Mouse (Mus musculus) midbrain, embryonic 14.5 days (tissue): ENCODE data around the gene Mvb12a. TPM values are rescaled to one million over a fixed set of nuclear protein-coding genes. Genes with fewer than 3 reads are reported as not detected.

Experiments used
- ATAC-seq: fragments of 200-750 bp; cut with Nextera tagmentation; 2 replicates; pipeline ENCODE4 v1.8.0; 2017; ENCODE audit warnings: moderate number of reproducible peaks, moderate library complexity; ENCODE audit not compliant: low FRiP score, low TSS enrichment
- DNase-seq: peaks from one replicate; pipeline ENCODE4 v3.0.0-alpha.2; 2015
- H3K27ac ChIP-seq: fragments of 300-500 bp; sonication (generic); replicated peaks from 2 replicates; pipeline ENCODE4 v1.5.1; 2014; ENCODE audit warnings: mild to moderate bottlenecking, low read depth, low read length, moderate library complexity
- H3K27me3 ChIP-seq: fragments of 300-500 bp; sonication (generic); 2 replicates; pipeline ENCODE4 v1.6.1; 2014; ENCODE audit warnings: low read length, control low read depth, mixed read lengths; ENCODE audit not compliant: control insufficient read depth, insufficient read depth
- H3K36me3 ChIP-seq: fragments of 300-500 bp; sonication (generic); 2 replicates; pipeline ENCODE4 v1.6.1; 2014; ENCODE audit warnings: low read length, control low read depth; ENCODE audit not compliant: control insufficient read depth, insufficient read depth
- H3K4me1 ChIP-seq: fragments of 300-500 bp; sonication (generic); 2 replicates; pipeline ENCODE4 v1.6.1; 2014; ENCODE audit warnings: mild to moderate bottlenecking, antibody characterized with exemption, low read length, control low read depth; ENCODE audit not compliant: control insufficient read depth, insufficient read depth
- H3K4me2 ChIP-seq: fragments of 300-500 bp; sonication (generic); 2 replicates; pipeline ENCODE4 v1.6.1; 2014; ENCODE audit warnings: mild to moderate bottlenecking, low read length, moderate library complexity
- H3K4me3 ChIP-seq: fragments of 300-500 bp; sonication (generic); replicated peaks from 2 replicates; pipeline ENCODE4 v1.5.1; 2014; ENCODE audit warnings: low read depth, low read length
- H3K9ac ChIP-seq: fragments of 300-500 bp; sonication (generic); replicated peaks from 2 replicates; pipeline ENCODE4 v1.6.1; 2014; ENCODE audit warnings: mild to moderate bottlenecking, low read length, moderate library complexity
- H3K9me3 ChIP-seq: fragments of 300-500 bp; sonication (generic); 2 replicates; pipeline ENCODE4 v1.6.1; 2016; ENCODE audit warnings: low read length, control low read depth, mixed read lengths; ENCODE audit not compliant: control insufficient read depth
- WGBS: fragments of 180-500 bp; shearing (Covaris S2); extraction: QIAGEN DNeasy Blood & Tissue Kit; methylation state at CpG from one replicate; pipeline ENCODE4 v1.1.7; 2014; 5-methylcytosine and 5-hydroxymethylcytosine counted together
- polyA plus RNA-seq: library from polyadenylated mRNA; unstranded; fragments of >200 nt; fragmentation: Nextera tagmentation; extraction: Ambion mirVana; gene quantifications from 2 replicates; pipeline ENCODE4 v1.2.1, GENCODE M21; 2014

Gene Mvb12a
- polyA plus RNA-seq, 1 experiment from 2014 or later = 54.6 TPM

GRCm38 (mm10) chr8:71534263-71534810, 8.4 kb upstream of the Mvb12a start:
- WGBS = 46% methylated on average over 3 of the region's 3 CpGs
- Histone ChIP-seq H3K9ac (no peak overlapping the region), H3K27me3 (peaks cover 15% of the 10 kb centered on the region), H3K27ac (no peak overlapping the region), H3K4me1 (no peaks in the 10 kb centered on the region), H3K36me3 (no peaks in the 10 kb centered on the region), H3K4me3 (no peak overlapping the region), H3K4me2 (no peak overlapping the region), H3K9me3 (no peaks in the 10 kb centered on the region)
- no peak for DNase-seq
- no peak for ATAC-seq

GRCm38 (mm10) chr8:71535663-71536062, 7.1 kb upstream of the Mvb12a start:
- 67% methylated on average over 5 of the region's 5 CpGs for WGBS
- no peaks in the 10 kb centered on the region for H3K9me3 ChIP-seq
- no peak overlapping the region for H3K27ac ChIP-seq
- ATAC-seq = no peak
- no peak overlapping the region for H3K9ac ChIP-seq
- H3K4me2 ChIP-seq = no peak overlapping the region
- peaks cover 20% of the 10 kb centered on the region for H3K27me3 ChIP-seq
- no peak for DNase-seq
- H3K4me1 ChIP-seq = no peaks in the 10 kb centered on the region
- H3K4me3 ChIP-seq = no peak overlapping the region
- no peaks in the 10 kb centered on the region for H3K36me3 ChIP-seq

GRCm38 (mm10) chr8:71537028-71537867, 5.5 kb upstream of the Mvb12a start, which contains the start of gene Bst2:
Gene Bst2, minus strand, starts transcription at chr8:71537456.
- H3K36me3 ChIP-seq = no peaks in the 10 kb centered on the region
- H3K27me3 ChIP-seq = peaks cover 20% of the 10 kb centered on the region
- WGBS = 4% methylated on average over 37 of the region's 37 CpGs
- no peak within 1 kb of the TSS for H3K9ac ChIP-seq
- ATAC-seq = no peak
- peak within 1 kb of the TSS; percentile 11 for H3K4me3 ChIP-seq
- H3K4me2 ChIP-seq = peak within 1 kb of the TSS; percentile 39
- no peaks in the 10 kb centered on the region for H3K9me3 ChIP-seq
- peak; percentile 71 for DNase-seq
- H3K27ac ChIP-seq = no peak within 1 kb of the TSS
- H3K4me1 ChIP-seq = no peaks in the 10 kb centered on the region

- H3K36me3 ChIP-seq = peaks cover 33% of the 10 kb centered on the region
- H3K9ac ChIP-seq = peak overlapping the region; percentile 77; the same call in 1 of the 2 replicates
- no peak overlapping the region for H3K27ac ChIP-seq
- 90% methylated on average over 9 of the region's 9 CpGs for WGBS
- H3K4me1 ChIP-seq = peaks cover 7% of the 10 kb centered on the region
- peak overlapping the region; percentile 85 for H3K4me2 ChIP-seq
- no peaks in the 10 kb centered on the region for H3K9me3 ChIP-seq
- 0 out of 2 replicates have a peak, but pooled peaks cover 4% of the 10 kb centered on the region for H3K27me3 ChIP-seq
- H3K4me3 ChIP-seq = peak overlapping the region; percentile 84
- ATAC-seq = no peak
- no peak for DNase-seq
These were observed 1.0 kb downstream of the Mvb12a start for GRCm38 (mm10) chr8:71543755-71544154.

- ATAC-seq = no peak
- 92% methylated on average over 11 of the region's 11 CpGs for WGBS
These were observed 2.3 kb downstream of the Mvb12a start for GRCm38 (mm10) chr8:71545053-71545452.

GRCm38 (mm10) chr8:71547590-71547989, 4.9 kb downstream of the Mvb12a start:
- peaks cover 7% of the 10 kb centered on the region for H3K4me1 ChIP-seq

More at GRCm38 (mm10) chr8:71545053-71545452, 2.3 kb downstream of the Mvb12a start:
- Histone ChIP-seq H3K4me3 (no peak overlapping the region), H3K9me3 (no peaks in the 10 kb centered on the region), H3K36me3 (peaks cover 35% of the 10 kb centered on the region), H3K27me3 (no peaks in the 10 kb centered on the region), H3K4me1 (peaks cover 7% of the 10 kb centered on the region), H3K4me2 (no peak overlapping the region), H3K27ac (no peak overlapping the region), H3K9ac (no peak overlapping the region)
- DNase-seq = no peak

GRCm38 (mm10) chr8:71550754-71551153, 8.0 kb downstream of the Mvb12a start:
- Histone ChIP-seq H3K27me3 (no peaks in the 10 kb centered on the region), H3K27ac (no peak overlapping the region), H3K4me2 (no peak overlapping the region), H3K36me3 (peaks cover 28% of the 10 kb centered on the region), H3K9me3 (no peaks in the 10 kb centered on the region), H3K4me3 (no peak overlapping the region), H3K4me1 (no peaks in the 10 kb centered on the region), H3K9ac (no peak overlapping the region)
- 75% methylated on average over 7 of the region's 7 CpGs for WGBS
- ATAC-seq (no peak), DNase-seq (no peak)

More at GRCm38 (mm10) chr8:71547590-71547989, 4.9 kb downstream of the Mvb12a start:
- Histone ChIP-seq H3K27ac (no peak overlapping the region), H3K9me3 (no peaks in the 10 kb centered on the region), H3K36me3 (peaks cover 35% of the 10 kb centered on the region), H3K27me3 (no peaks in the 10 kb centered on the region), H3K9ac (no peak overlapping the region), H3K4me2 (no peak overlapping the region), H3K4me3 (no peak overlapping the region)
- DNase-seq (no peak), ATAC-seq (no peak)
- 86% methylated on average over 7 of the region's 7 CpGs for WGBS

GRCm38 (mm10) chr8:71552770-71553169, 10.0 kb downstream of the Mvb12a start:
- Histone ChIP-seq H3K4me1 (no peaks in the 10 kb centered on the region), H3K4me3 (no peak overlapping the region), H3K27ac (no peak overlapping the region), H3K36me3 (peaks cover 11% of the 10 kb centered on the region), H3K9ac (no peak overlapping the region), H3K9me3 (no peaks in the 10 kb centered on the region), H3K27me3 (peaks cover 19% of the 10 kb centered on the region), H3K4me2 (no peak overlapping the region)
- no peak for DNase-seq
- ATAC-seq = no peak
- WGBS = 73% methylated on average over 6 of the region's 6 CpGs
